Mouse (Mus musculus) liver, adult (tissue): Measurements from ENCODE around the gene Manf.

Experiments
- GATA4 ChIP-seq: IDR thresholded peaks from 2 replicates; pipeline ENCODE4 v1.6.1; 2014; ENCODE audit warnings: mild to moderate bottlenecking, low read length; ENCODE audit not compliant: insufficient replicate concordance

Gene Manf

DNA sequence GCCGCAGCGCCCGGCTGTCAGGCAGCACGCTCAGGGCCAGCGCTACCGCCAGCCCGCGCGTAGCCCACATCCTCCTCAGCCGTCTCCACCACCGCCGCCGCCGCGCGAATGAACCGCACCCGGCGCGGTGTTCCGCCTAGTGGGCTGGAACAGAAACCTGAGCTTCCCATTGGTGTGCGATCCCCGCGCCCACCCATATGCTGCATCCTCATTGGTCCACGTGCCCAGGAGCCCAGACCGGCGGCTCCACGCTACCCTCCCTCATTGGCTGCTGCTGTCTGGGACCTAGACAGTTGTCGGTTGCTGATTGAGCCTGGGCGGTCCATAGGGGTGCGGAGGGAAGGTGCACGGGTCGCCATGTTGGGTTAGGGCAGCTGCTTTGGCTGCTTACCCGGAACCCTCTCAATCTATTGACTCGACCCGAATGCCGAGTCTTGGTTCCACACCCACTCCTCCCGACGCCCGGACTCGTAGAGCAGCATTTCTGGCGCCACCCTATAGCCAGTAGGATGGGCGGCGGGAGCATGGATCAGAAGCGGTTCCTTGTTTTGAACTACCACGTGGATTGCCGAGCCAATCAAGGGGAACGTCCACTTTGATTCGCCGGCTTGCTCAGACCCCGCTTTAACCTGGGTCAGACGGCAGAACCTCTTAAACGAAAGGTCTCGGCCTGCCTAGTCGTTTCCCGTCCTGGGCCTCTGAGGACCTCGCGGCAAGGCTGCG, at the start of gene Manf:
TSS of gene Manf (minus strand) at position 151 of the 723 bp plus-strand sequence.
- TF ChIP-seq GATA4, result no peak; the same call in 1 of the 2 replicates

DNA sequence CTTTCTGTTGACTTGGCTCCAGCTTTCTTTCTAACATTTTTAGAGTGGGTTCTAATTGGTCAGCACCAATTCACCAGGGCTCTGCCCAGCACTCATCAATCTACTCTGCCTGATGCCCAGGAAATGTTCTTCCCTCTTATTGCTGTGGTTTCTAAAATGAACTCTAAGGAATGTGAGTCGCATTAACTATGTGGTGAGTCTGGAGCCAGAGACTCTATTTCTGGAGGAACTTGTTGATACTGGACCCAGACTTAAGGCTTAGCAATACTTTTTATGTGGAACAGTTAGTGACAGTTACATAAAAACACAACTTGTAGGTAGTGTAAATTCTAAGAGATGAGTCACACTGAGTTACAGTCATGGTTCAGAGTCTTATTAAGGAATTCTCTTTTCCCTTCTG, 43.2 kb upstream of the Manf start:
- no peak for TF ChIP-seq GATA4

GRCm38 (mm10) chr9:106914878-106915277, 23.1 kb upstream of the Manf start:
- TF ChIP-seq GATA4, result no peak

GRCm38 (mm10) chr9:106913759-106914158, 22.0 kb upstream of the Manf start:
- TF ChIP-seq GATA4, result no peak

GRCm38 (mm10) chr9:106911624-106912023, 19.8 kb upstream of the Manf start:
- no peak for TF ChIP-seq GATA4

GRCm38 (mm10) chr9:106908715-106909114, 16.9 kb upstream of the Manf start:
- TF ChIP-seq GATA4, result no peak

DNA sequence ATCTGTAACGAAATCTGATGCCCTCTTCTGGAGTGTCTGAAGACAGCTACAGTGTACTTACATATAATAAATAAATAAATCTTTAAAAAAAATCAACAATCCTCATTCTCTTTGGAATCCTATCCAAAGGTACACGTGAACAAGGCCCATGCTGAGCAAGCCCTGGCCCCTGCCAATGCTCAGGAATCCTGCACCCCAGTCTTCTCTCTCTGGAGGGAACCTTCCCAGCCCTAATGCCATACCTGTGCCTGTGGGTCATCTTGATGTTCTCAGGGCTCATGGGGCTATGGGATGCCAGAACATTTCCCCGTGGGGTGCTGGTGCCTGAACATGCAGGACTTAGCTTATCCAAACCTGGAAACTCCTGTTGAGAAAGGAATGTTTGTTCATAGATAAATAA, 16.4 kb upstream of the Manf start:
- no peak for TF ChIP-seq GATA4

DNA sequence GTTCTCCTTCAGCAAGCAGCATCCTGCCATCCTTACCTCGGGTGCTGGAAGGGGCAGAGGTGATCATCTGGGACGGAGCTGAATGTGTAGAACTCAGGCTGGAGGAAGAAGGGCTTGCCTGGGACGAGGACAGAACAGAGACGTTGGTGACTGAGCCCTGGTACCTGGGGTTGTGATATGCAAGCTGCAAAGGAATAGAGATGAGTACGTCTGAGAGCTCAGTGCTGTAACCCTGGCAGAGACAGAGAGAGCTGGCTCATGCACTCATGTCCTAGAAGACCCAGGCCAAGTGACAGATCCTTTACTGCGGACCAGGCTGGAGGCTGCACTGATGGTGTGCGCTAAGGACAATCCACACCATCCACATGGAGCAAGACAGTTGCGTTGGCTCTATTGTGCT, 14.8 kb upstream of the Manf start:
- TF ChIP-seq GATA4, result no peak

DNA sequence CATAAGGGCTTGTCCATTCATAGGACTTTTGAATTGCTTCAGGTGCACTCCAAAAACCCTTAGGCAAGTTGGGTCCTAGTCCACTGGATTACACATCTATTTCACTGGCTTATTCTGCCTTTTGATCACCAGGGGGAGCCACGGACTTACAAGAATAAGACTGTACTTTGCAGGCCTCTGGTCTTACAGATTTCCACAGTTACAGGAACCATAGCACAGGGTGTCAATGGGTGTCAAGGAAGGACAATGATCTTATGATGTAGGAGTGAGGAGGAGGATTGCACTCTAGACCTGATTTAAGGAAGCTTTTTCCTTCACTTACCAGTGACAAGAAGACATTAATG, 12.0 kb upstream of the Manf start:
- no peak for TF ChIP-seq GATA4

GRCm38 (mm10) chr9:106903099-106903790, 11.5 kb upstream of the Manf start:
- TF ChIP-seq GATA4, result no peak

GRCm38 (mm10) chr9:106901596-106901995, 9.8 kb upstream of the Manf start:
- no peak for TF ChIP-seq GATA4

DNA sequence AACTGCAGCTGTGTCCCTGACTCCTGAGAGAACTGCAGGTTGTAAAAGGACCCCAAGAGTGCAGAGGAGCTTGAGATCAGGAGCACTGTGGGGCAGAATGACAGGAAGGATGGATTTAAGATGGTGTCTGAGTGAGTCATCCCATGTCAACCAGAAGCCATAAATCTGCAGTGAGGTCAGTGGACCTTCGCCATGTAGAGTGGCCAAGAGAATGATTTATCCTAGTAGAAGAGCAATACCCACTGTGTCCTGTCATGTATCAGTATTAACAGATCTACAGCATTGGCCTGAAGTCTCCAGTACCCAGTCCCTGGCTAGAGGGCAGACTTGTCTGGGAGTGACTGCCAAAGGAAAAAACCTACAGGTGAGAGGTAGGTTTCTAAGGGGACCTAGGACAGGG, 7.1 kb upstream of the Manf start:
- no peak for TF ChIP-seq GATA4

DNA sequence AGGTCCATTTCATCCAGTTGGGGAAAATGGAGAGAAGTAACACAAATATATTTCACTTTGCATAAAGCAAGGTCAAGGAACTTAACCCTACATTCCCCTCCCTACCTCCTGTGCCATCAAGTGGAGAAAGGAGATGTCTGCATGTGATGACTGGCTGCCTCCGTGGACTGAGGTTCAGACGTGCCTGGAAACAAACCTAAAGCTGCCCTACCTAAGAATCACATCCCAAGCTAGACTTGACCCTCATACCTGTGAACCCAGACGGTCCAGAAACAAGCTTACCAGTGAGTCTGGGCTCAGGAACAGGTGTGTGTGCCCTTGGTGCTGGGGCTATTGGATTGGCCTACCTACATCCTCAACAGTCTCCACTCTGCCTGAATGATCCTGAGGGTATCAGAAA, 1.5 kb upstream of the Manf start:
- TF ChIP-seq GATA4, result no peak

DNA sequence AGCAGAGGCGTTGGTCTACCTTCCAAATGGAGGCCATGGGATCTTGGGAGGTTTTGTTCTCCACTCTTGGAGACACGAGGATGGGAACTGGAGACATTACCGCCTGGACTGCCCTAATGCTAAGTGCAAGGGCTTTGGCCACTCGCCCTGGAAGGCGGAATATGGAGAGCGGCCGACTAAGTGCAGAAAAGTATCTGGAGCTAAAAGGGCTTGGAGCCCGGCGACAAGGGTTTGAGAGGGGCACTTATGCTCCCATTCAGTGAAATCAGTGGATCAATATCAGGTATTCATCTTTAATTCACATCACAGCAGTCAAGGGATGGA, 735 bp upstream of the Manf start:
- TF ChIP-seq GATA4, result no peak

DNA sequence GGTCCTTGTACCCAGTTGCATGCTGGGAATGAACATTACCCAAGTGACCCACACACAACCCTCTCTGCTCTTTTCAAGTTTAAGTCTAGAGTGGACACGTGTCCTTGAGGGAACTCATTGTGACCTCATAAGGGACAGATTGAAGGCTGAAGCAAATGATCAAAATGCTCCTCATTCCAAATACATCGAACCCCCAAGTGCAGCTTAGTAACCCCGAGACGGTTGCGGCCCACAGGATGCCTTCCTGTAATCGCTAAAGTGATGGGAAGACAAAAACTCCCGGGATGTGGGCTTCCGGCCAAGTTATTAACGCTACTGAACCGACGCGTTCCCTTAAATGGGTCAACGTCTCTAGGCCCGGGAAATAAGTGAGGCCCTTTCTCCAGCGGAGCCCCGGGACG, 438 bp downstream of the Manf start:
- no peak for TF ChIP-seq GATA4

DNA sequence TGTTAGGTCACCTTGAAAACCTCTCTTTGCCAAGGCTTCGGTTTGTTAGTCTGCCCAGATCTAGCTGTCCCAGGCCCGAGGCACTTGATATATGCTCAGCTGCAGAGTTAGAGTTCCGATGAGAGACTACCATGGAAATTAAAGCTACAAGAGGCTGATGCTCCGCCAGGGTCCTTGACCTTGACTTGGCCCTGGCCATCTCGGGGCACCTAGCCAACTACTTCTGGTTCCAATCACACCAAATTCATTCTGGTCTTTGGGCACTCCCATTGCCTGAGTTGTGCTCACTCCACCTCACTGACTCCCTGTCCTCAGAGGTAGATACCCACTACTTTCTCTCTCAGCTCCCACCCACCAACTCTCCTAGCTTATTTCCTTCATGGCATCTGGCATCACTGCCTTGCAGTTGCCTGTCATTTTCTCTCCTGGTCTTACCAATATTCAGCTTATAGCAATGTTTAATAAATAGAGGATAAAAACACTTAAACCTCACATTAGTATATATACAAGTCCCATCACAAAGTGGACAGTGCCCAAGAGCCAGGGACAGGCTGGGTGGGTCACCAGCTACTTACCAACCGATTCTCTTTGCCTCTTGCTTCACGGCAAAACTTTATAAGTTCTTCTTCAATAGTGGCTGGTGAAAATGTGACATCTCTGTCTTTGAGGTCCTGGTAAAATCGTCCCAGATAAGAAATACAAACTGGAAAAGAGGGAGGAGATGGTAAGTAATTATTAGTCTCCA, 1.1 kb downstream of the Manf start:
- TF ChIP-seq GATA4, result no peak
